Mouse (Mus musculus): Measurements from ENCODE around the gene Cd37.

Cd37 gene

DNA sequence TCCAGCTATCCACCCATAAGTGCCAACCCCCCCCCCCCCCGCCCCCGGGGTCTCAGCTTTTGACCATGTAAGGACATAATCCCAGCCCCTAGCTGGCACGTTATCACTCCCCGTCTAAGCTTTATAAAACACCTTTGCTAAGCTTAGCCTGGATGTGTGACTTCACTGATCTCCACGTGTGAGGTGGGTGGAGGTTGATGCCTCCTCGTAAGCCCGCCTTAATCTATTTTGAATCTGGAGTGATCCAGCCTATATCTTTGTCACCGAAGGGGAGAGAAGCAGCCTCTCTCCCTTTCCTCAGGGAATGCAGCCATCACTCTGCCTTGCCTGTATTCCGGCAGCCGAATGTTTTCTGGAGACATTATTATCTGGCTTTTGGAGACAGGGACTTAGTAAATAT, 36.3 kb downstream of the Cd37 start:
- DNase-seq (ENCODE audit: low spot score): no peak

DNA sequence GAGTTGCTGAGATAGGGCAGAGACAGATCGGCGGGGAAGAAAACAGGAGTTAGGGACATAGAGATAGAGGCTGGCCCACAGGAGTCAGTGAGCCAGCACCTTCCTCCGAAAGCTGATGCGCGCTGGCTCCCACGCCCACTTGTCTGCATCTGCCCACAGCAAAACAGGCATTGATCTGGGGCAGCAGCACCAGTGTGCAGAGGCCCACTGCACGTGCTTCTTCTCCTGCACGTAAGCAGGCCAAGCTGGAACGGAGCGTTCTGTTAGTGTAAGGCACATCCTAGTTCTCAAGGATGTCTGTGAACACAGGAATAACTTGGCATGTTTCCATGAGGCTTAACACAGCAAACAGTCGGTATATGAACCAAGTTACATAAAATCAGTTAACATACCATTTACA, 40.0 kb downstream of the Cd37 start:
- DNase-seq (ENCODE audit: low spot score): no peak

DNA sequence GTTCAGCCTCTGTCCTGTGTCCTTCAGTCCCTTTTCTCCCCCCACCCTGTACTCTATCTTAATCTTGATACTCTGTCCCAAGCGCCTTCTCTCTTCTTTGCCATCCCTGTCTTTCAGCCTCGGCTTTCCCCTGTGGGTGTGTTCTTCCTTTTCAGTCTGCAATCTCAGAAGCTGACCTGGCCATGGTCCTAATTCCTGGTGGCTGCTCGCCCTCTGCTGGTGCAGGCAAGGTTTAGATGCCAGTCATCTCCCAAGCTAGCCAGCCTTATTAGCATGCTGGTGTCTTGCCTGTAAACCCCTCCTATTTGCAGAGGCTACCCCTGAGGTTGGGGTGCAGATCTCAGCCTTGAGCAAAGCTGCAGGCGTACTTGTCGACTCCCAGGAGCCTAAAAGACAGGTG, 40.5 kb downstream of the Cd37 start:
- DNase-seq (ENCODE audit: low spot score): no peak

DNA sequence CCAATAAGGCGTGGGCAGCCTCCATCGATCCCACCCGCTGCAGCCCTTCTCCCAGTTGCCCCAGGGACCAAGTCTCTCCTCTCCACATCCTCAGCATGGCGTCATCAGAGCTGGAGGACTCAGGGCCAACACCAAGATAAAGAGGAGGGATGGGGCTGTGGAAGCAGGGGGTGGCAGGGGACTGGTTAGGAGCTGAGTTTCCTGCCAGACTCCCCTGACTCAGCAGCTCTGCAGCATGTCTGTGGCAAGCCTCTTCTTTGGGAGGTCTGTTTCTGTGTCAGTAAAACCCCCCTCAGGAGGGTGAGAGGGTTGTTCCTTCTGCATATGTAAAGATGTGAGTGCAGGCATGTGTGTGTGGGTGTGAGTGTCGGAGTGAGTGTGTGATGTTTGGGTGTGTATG, 41.9 kb downstream of the Cd37 start:
- DNase-seq (ENCODE audit: low spot score): no peak

DNA sequence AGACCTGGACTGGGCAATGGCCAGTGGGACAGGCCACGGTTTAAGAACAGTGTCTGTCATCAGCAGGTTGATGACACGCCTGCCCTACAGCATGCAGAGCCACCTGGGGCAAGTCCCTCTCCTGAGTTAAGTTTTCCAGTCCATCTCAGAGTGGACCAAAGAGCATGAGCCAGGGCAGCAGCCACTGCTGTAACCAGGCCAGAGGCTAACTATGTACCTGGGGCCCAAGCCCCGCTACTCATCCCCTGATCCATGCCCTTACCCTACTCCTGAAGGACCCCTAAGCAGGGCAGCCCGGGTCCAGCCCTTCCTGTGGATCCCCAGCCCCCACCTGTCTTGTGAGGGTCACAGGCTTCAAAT, 42.8 kb downstream of the Cd37 start:
- DNase-seq (ENCODE audit: low spot score): no peak

DNA sequence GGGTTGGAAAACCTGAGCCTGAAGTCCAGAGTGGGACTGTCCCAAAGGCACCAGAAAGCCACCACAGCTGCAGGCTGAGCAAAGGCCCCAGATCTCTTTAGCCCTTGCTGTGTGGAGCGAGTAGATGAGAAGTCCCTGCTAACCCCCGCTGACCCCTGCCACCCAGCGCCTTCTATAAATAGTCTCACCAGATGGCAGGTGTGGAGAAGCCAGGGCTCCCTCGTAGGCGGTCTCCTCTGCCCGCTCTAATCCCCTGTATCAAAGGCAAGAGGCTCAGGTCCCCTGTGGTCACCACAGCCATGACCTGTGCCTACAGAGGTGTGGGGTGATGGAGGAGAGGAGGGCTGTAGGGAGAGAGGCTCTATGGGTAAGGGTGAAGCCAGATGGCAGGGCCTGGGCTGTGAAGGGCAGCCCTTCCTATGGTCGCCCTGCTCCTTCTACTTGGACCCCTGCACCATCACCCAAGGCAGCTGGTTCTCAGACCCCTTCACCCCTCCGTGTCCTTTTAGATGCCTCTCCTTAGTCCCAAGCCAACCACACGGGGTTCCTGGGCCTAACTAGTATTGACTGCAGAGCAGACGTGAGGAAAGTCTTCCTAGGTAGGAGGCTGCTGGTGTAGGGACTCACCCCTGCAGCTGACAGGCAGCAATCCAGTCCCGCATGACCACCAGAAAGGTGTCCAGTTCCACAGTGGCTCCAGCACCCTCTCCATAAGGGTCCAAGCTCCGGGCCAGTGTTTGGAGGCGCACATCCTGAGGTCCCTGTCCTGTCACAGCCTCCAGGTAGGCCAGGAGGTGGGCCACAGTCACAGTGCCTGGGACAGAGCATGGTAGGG, 43.4 kb downstream of the Cd37 start:
- DNase-seq (ENCODE audit: low spot score): no peak

DNA sequence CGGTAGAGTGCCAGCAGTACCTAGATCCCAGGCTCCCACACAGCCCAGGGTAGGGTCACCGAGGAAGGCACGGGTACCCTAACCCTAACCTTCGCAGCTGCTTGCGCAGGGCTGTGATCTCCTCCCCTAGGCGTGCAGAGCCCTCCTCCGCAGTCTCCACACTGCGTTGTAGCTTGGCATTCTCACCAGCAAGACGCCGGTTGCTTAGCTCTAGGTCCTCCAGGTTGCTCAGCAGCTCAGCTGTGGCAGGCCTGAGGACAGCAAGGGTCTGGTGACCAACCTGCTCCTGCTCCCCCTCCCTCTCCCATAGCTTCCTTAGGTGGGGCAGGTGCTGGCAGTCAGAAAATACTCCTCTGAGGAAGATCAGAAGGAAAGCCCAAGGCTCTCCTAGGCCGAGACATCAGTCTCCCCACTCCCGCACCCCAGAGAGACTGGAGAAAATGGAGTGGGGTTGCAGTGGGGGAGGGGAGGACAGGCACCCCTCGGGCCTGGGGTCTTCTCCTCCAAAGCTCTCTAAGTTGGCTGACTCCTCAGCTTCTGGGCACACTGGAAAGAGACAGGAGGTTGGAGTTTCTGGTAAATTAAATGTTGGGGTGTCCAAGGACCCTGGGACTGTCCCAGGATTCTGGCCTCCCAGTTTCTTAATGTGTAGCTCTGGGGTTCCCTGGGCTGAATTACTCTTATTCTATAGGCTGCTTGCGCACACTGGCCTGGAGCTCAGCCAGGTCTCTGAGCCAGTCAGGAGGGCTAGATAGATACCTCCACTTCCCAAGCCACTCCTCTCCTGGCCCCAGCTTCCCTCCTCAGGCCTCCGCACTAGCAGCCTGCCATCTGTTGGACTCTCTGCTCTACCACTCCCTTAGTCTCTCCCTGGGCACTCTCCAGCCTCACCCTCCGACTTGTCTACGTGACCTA, 44.8 kb downstream of the Cd37 start:
- no peak for DNase-seq (ENCODE audit: low spot score)

DNA sequence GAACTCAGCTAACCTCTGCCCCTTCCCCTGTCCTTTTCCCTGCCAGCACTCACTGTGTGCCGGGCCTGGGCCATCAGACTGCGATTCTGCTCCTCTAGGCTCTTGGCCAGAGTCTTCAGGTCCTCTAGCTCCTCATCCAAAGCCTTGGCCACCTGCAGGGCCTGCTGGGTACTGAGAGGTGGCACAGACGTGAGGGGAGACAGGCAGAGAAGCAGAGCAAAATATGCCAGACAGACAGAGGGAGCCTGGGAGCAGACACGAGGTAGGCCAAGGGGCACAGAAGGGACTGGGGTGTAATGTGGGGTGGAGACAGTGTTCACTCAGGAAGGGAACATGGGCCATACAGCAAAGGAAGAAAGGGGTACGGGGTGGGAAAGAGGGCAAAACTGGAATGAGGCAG, 45.5 kb downstream of the Cd37 start:
- no peak for DNase-seq (ENCODE audit: low spot score)

DNA sequence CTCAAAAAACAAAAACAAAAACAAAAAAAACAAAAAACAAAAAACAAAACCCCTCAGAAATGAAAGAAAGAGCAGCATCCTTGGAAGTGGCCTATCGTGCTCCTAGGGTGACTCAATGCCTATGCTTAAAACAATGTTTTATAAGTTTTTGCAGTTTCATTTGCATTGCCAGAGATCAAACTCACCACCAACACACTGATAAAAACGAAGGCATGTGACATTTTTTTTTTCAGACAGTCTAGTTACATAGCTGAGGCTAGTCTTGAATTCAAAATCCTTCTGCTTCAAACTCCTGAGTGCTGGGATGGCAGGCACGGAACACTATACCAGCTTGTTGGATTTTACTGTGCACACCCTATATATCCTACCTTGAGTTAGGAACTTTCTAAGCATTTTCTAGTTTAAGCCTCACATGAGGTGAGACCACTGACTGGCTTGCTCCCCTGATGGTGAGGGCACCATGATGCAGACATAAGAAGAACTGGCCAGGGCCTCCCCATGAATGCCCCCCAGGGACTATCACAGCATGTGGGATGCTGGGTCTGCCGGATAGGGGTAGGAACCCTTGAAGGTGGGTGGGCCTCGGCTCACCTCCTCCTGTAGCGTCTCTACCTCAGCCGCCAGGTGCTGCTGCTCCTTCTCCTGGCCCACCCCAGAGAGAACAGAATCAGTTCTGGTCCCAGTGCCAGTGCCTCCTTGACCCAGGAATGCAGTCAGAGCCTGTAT, 46.2 kb downstream of the Cd37 start:
- no peak for DNase-seq (ENCODE audit: low spot score)

DNA sequence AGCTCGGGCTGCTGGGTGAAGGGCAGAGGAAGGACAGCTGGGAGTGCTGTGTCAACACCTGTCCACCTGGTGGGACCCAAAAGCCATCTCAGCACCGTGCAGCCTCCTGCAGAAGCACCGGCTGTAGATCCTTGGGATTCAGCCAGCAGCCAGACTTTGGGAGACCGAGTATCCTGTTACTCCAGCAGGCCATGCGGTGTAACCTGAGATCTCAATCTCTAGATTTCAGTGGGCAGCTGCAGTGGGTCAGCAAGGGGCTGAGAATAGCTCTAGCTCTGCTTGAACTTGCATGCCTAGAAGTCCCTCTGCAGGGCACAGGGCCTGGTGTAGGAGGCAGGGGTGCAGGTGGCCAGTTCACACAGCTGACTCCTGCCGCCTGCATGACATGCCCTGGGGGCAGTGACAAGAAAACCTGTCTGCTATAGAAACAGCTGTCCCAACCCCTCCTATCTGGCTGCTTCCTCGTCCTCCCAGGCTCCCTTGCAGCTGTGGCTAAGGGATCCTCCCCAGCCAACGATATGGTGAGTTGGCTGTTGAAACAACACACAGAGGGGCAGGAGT, 47.0 kb downstream of the Cd37 start:
- no peak for DNase-seq (ENCODE audit: low spot score)

DNA sequence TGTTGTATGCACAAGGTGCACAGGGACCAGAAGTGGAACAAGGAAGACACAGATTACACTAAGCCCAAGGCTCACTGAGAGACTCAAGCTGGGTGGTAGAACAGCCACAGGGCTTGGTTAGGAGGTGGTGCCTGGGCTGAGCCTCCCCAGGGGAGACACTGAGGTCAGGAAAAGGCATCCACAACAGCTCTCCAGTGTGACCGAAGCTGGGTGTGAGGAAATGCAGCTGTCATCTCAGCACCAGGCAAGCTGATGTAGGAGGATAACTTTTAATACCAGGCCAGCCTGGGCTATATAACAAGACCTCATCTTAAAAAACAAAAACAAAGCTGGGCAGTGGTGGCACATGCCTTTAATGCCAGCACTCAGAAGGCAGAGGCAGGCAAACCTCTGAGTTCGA, 47.8 kb downstream of the Cd37 start:
- DNase-seq (ENCODE audit: low spot score): no peak

DNA sequence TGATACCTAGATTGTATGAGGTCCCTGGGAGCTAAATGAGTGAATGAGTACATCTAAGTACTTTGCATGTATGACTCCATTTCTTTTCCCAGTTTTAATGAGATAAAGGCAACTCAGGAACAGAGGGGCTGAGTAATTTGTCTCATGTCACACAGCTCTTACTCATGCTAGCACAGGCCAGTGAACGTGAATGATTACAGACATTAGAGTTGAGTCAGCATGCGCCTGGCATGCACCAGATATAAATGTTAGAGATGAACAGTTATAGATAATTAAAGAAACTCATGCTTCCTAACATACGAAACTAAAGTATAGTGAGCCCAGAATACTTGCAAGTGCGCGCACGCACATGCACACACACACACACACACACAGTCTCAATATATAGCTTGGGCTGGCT, 48.7 kb downstream of the Cd37 start:
- no peak for DNase-seq (ENCODE audit: low spot score)

DNA sequence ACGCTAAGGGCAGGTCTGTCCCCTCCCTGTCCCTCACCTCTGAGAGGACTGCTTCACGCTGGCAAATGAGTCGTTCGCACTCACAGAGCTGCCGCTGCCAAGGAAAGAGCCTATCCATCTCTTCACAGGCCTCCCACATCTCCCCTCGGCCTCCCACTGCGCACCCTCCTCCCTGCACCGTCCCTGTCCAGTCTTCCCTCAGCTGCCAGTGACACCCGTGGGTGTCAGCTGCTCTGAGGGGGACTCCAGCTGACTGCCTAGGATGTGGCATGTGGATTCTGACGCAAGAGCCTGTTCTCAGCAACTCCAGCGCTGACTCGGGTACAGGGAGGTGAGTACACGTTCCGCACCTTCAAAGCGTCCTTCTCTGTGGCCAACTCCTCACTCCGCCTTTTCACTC, 49.3 kb downstream of the Cd37 start:
- DNase-seq (ENCODE audit: low spot score): no peak

DNA sequence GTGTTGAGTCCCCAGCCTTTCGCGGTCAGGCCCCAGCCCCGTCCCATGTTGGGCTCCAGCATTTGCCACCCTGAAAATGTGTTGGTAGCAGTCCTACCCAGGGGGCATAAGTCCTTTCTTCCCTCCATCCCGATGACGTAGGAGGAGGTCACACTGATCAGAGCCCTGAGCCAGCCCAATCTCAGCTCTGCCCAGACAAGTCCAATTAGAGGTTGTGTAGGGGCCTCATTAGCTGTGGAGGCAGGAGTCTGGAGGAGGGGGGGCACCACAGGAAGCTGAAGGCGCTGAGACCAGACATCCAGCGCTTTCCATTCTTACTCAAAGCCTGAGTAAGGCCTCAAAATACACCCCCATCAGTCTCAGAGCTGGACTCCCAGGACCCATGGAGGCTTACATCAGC, 53.0 kb downstream of the Cd37 start:
- no peak for DNase-seq (ENCODE audit: low spot score)

DNA sequence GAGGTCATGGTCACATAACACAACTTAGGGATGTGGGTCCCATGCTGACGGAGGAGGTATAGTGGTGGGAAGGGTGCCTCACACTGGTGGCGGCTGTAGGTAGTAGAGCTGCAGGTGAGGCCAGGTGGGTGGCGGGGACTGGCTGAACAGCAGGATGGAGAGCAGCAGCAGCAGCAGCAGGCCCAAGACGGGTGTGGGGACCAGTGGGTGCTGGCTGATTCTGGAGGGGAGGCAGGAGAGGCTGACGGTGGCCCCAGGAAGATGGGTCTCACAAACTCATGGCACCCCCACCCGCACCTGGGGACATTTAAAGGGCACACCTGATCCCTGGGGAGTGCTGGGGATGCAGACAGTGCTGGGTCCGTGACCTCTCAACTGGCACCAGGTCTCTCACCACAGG, 55.2 kb downstream of the Cd37 start:
- no peak for DNase-seq (ENCODE audit: low spot score)
